Mouse (Mus musculus): ENCODE measurements at regions not wholly inside any gene's neighbourhood (a gene's known extent, or its start where the extent isn't known, plus 50 kb on each side); places are given as distances from the start of the nearest gene placed in this dataset.
"Not testable (repeated sequence)": the region's sequence is repeated elsewhere in the genome, so short reads cannot be mapped to it uniquely, and the experiment has no call there.

GRCm38 (mm10) chr1:17348271-17348670, 797.4 kb downstream of the Crisp4 start:
- Histone ChIP-seq H3K4me3 (replicated peaks; ENCODE audit: low read length) (no peak overlapping the region), H3K9me3 (ENCODE audit: low read length) (peaks cover 12% of the 10 kb centered on the region; the same call in 1 of the 2 replicates), H3K4me1 (replicated peaks; ENCODE audit: low read depth, low read length) (no peaks in the 10 kb centered on the region), H3K27me3 (ENCODE audit: insufficient read depth, low read length) (no peaks in the 10 kb centered on the region), H3K36me3 (ENCODE audit: insufficient read depth, low read length) (no peaks in the 10 kb centered on the region)
- TF ChIP-seq CTCF (conservative IDR thresholded peaks at IDR 0.05; ENCODE audit: low read length) (no peak), NANOG (IDR thresholded peaks at IDR 0.05; ENCODE audit: borderline replicate concordance, low read length) (no peak), POU5F1 (IDR thresholded peaks at IDR 0.05; ENCODE audit: borderline replicate concordance, low read length) (no peak)

- Histone ChIP-seq H3K36me3 (ENCODE audit: insufficient read depth, low read length) (no peaks in the 10 kb centered on the region), H3K9me3 (ENCODE audit: low read length) (peaks cover 12% of the 10 kb centered on the region), H3K4me3 (replicated peaks; ENCODE audit: low read length) (no peak overlapping the region), H3K27me3 (ENCODE audit: insufficient read depth, low read length) (no peaks in the 10 kb centered on the region), H3K4me1 (replicated peaks; ENCODE audit: low read depth, low read length) (no peaks in the 10 kb centered on the region)
- TF ChIP-seq NANOG (IDR thresholded peaks at IDR 0.05; ENCODE audit: borderline replicate concordance, low read length) = 0 out of 2 replicates have a peak, but pooled peaks have one; percentile 32
- TF ChIP-seq POU5F1 (IDR thresholded peaks at IDR 0.05; ENCODE audit: borderline replicate concordance, low read length) = no peak
Observed at GRCm38 (mm10) chr1:17337827-17338226, 807.9 kb downstream of the Crisp4 start.

GRCm38 (mm10) chr1:17311392-17311791, 834.3 kb downstream of the Crisp4 start:
- H3K4me1 ChIP-seq (replicated peaks; ENCODE audit: low read depth, low read length); H3K36me3 ChIP-seq (ENCODE audit: insufficient read depth, low read length); H3K9me3 ChIP-seq (ENCODE audit: low read length); H3K27me3 ChIP-seq (ENCODE audit: insufficient read depth, low read length); H3K4me3 ChIP-seq (replicated peaks; ENCODE audit: low read length): not testable (repeated sequence)

GRCm38 (mm10) chr1:17309928-17310327, 835.8 kb downstream of the Crisp4 start:
- not testable (repeated sequence) for H3K4me3 ChIP-seq (replicated peaks; ENCODE audit: low read length); H3K4me1 ChIP-seq (replicated peaks; ENCODE audit: low read depth, low read length); H3K27me3 ChIP-seq (ENCODE audit: insufficient read depth, low read length); H3K9me3 ChIP-seq (ENCODE audit: low read length); H3K36me3 ChIP-seq (ENCODE audit: insufficient read depth, low read length)
